ENCODE assay signal across 22 mouse cellular contexts in genomic region chr9:43229398-43229895, GRCm38 (mm10). TPM values are rescaled to one million over a fixed set of nuclear protein-coding genes. Genes with fewer than 3 reads are reported as not detected.
DNase-seq lines count a peak whose midpoint lies in the region; ATAC-seq and TF ChIP-seq lines count a peak whose summit lies in the region.
"Had no signal": no experiment of that assay in that cellular context is flagged by ENCODE, and none has a peak within 500 bp of the region (broad histone marks: within the 10 kb centered on the region; RNA-seq: fewer than 3 reads in every experiment).

No protein-coding gene starts in this region.

- H3K36me3 ChIP-seq in liver, adult 2 months (ENCODE audit: control insufficient read depth, insufficient read depth, low read length) = peaks cover 34% of the 10 kb centered on the region
- H3K36me3 ChIP-seq in stomach, embryonic 16.5 days (ENCODE audit: control insufficient read depth, insufficient read depth, low read length) = no peaks in the 10 kb centered on the region
- H3K36me3 ChIP-seq in stomach, postnatal 0 days (ENCODE audit: control insufficient read depth, insufficient read depth, low read length) = no peaks in the 10 kb centered on the region
- peaks cover 1% of the 10 kb centered on the region; the same call in 1 of the 2 replicates for H3K36me3 ChIP-seq in small intestine, adult 2 months (ENCODE audit: control insufficient read depth, insufficient read depth, low read length)
- H3K36me3 ChIP-seq: hindbrain, embryonic 13.5 days had no signal

- peak overlapping the region; percentile 89 for H3K27ac ChIP-seq in liver, adult 2 months (replicated peaks; ENCODE audit: insufficient read depth, low read depth, low read length)
- peak overlapping the region; percentile 7; the same call in 1 of the 2 replicates for H3K27ac ChIP-seq in stomach, embryonic 16.5 days (ENCODE audit: low read length)
- H3K27ac ChIP-seq in stomach, postnatal 0 days (replicated peaks) = no peak overlapping the region
- H3K27ac ChIP-seq in small intestine, adult 2 months (ENCODE audit: insufficient read depth, low read depth, low read length) = 0 out of 2 replicates have a peak overlapping the region, but pooled peaks have one; percentile 0
- H3K27ac ChIP-seq: embryonic facial prominence, embryonic 13.5 days; hindbrain, embryonic 13.5 days had no signal

- peaks cover 71% of the 10 kb centered on the region for H3K4me1 ChIP-seq in liver, adult 2 months (ENCODE audit: control insufficient read depth, insufficient read depth, low read length)
- H3K4me1 ChIP-seq in stomach, embryonic 16.5 days (ENCODE audit: control insufficient read depth, insufficient read depth, low read length) = peaks cover 65% of the 10 kb centered on the region
- H3K4me1 ChIP-seq in stomach, postnatal 0 days (replicated peaks; ENCODE audit: control insufficient read depth, insufficient read depth) = peaks cover 16% of the 10 kb centered on the region; the same call in 1 of the 2 replicates
- H3K4me1 ChIP-seq in small intestine, adult 2 months (ENCODE audit: control insufficient read depth, insufficient read depth, insufficient read length, low read length) = peaks cover 54% of the 10 kb centered on the region

- H3K27me3 ChIP-seq in liver, adult 2 months (ENCODE audit: control insufficient read depth, insufficient read depth, low read length) = no peaks in the 10 kb centered on the region
- H3K27me3 ChIP-seq in stomach, embryonic 16.5 days (ENCODE audit: control insufficient read depth, insufficient read depth, low read length) = no peaks in the 10 kb centered on the region
- no peaks in the 10 kb centered on the region for H3K27me3 ChIP-seq in stomach, postnatal 0 days (ENCODE audit: control insufficient read depth, insufficient read depth, low read length)
- no peaks in the 10 kb centered on the region for H3K27me3 ChIP-seq in small intestine, adult 2 months (ENCODE audit: control insufficient read depth, insufficient read depth, low read length)
- H3K27me3 ChIP-seq: embryonic facial prominence, embryonic 13.5 days; hindbrain, embryonic 13.5 days; Patski had no signal

- WGBS in liver, adult 2 months = 64% methylated on average over 10 of the region's 10 CpGs
- WGBS in stomach, embryonic 16.5 days = 91% methylated on average over 10 of the region's 10 CpGs
- 93% methylated on average over 10 of the region's 10 CpGs for WGBS in stomach, postnatal 0 days
- WGBS in small intestine, adult 2 months = 84% methylated on average over 10 of the region's 10 CpGs

- H3K4me3 ChIP-seq in liver, adult 2 months (ENCODE audit: insufficient read depth, low read depth, low read length) = no peak overlapping the region
- no peak overlapping the region for H3K4me3 ChIP-seq in stomach, embryonic 16.5 days (replicated peaks; ENCODE audit: low read length)
- no peak overlapping the region for H3K4me3 ChIP-seq in stomach, postnatal 0 days (ENCODE audit: low read depth, low read length)
- no peak overlapping the region for H3K4me3 ChIP-seq in small intestine, adult 2 months (ENCODE audit: low read depth, low read length)
- H3K4me3 ChIP-seq: embryonic facial prominence, embryonic 13.5 days; heart, adult 2 months; hindbrain, embryonic 13.5 days had no signal

- no peaks in the 10 kb centered on the region for H3K9me3 ChIP-seq in stomach, embryonic 16.5 days (replicated peaks; ENCODE audit: control insufficient read depth, low read length)
- H3K9me3 ChIP-seq in stomach, postnatal 0 days (ENCODE audit: control insufficient read depth, low read length) = no peaks in the 10 kb centered on the region
- H3K9me3 ChIP-seq: embryonic facial prominence, embryonic 13.5 days; hindbrain, embryonic 13.5 days had no signal

- peak overlapping the region; percentile 25; the same call in 1 of the 2 replicates for H3K9ac ChIP-seq in liver, adult 2 months (ENCODE audit: low read depth, low read length)
- H3K9ac ChIP-seq in stomach, embryonic 16.5 days (ENCODE audit: low read length) = no peak overlapping the region
- H3K9ac ChIP-seq in stomach, postnatal 0 days (ENCODE audit: low read length) = no peak overlapping the region
- H3K9ac ChIP-seq: embryonic facial prominence, embryonic 13.5 days; hindbrain, embryonic 13.5 days had no signal

- peaks cover 22% of the 10 kb centered on the region; the same call in 1 of the 2 replicates for H3K79me2 ChIP-seq in liver, adult 2 months (ENCODE audit: control insufficient read depth, insufficient read depth, low read length)

- TF ChIP-seq CTCF in liver, adult 2 months (IDR thresholded peaks at IDR 0.05; ENCODE audit: low read depth, low read length) = no peak
- no peak for TF ChIP-seq CTCF in stomach, postnatal 0 days (IDR thresholded peaks at IDR 0.05; ENCODE audit: low read depth)
- no peak for TF ChIP-seq CTCF in small intestine, adult 2 months (IDR thresholded peaks at IDR 0.05; ENCODE audit: extremely low read depth, insufficient read length, insufficient replicate concordance, low read depth, low read length)

- no peak for TF ChIP-seq POLR2A in liver, adult 2 months (IDR thresholded peaks at IDR 0.05; ENCODE audit: extremely low read depth, insufficient read depth, low read length)
- TF ChIP-seq POLR2A in small intestine, adult 2 months (IDR thresholded peaks at IDR 0.05; ENCODE audit: low read depth, low read length) = no peak

- ATAC-seq in stomach, embryonic 16.5 days (ENCODE audit: insufficient read depth, low FRiP score) = no peak
- no peak for ATAC-seq in stomach, postnatal 0 days (ENCODE audit: low FRiP score, low TSS enrichment)
- ATAC-seq: activated CD4-positive, CD25-positive, alpha-beta regulatory T cell, adult 4 months; forebrain, embryonic 14.5 days; Patski had no signal

- TF ChIP-seq EP300 in stomach, postnatal 0 days (optimal IDR thresholded peaks at IDR 0.05) = no peak

- DNase-seq in heart, adult 11 months = peak; percentile 90
- DNase-seq in heart, adult 8-10 months (ENCODE audit: low spot score) = no peak
- DNase-seq in liver, adult 2 months (ENCODE audit: extremely low read depth, low read depth, low spot score) = peak; percentile 59
- no peak for DNase-seq in liver
- DNase-seq in stomach, postnatal 0 days (ENCODE audit: low spot score) = no peak
- DNase-seq in lung, postnatal 4 days = no peak
- DNase-seq: adrenal gland, postnatal 14 days; cerebellum, adult 18-20 months; cerebellum, adult 9-11 months; cerebellum, postnatal 36 days; heart, adult 2 months; heart, postnatal 10 days had no signal

- H3K4me2 ChIP-seq in stomach, embryonic 16.5 days (ENCODE audit: low read depth, low read length) = no peak overlapping the region
- no peak overlapping the region for H3K4me2 ChIP-seq in stomach, postnatal 0 days (replicated peaks; ENCODE audit: low read depth)
- H3K4me2 ChIP-seq: embryonic facial prominence, embryonic 13.5 days; hindbrain, embryonic 13.5 days had no signal

RNA-seq across cellular contexts. Expression of gene Oaf, which starts 10.3 kb away (rescaled TPM):
- total RNA-seq in heart, adult 8-10 months (2022) = 10 to 100 TPM in 1 of 4 experiments, 1 to 10 TPM in 3; 8.9 to 10.2 (median 9.0) TPM
- 237 and 289 TPM in 2 replicates for total RNA-seq in liver, adult 2 months (2014; rRNA removed)
- 243 and 326 TPM in 2 replicates for polyA plus RNA-seq in liver, adult 2 months (2012; rRNA removed)
- polyA plus RNA-seq in stomach, embryonic 16.5 days (2015; fragmentation: Nextera tagmentation; extraction: Ambion mirVana) = 31.4 and 36.2 TPM in 2 replicates
- polyA plus RNA-seq in stomach, postnatal 0 days (2015; fragmentation: Nextera tagmentation; extraction: Ambion mirVana) = 30.9 and 31.9 TPM in 2 replicates
- polyA plus RNA-seq in small intestine, adult 2 months (2012; rRNA removed) = 21.4 and 35.7 TPM in 2 replicates
- total RNA-seq: CH12.LX had no signal

RNA-seq across cellular contexts. Expression of gene Pou2f3, which starts 19.3 kb away (rescaled TPM):
- not detected for total RNA-seq in heart, adult 8-10 months (2022)
- total RNA-seq in liver, adult 2 months (2014; rRNA removed) = not detected in 2 replicates
- not detected in 2 replicates for polyA plus RNA-seq in liver, adult 2 months (2012; rRNA removed)
- polyA plus RNA-seq in stomach, embryonic 16.5 days (2015; fragmentation: Nextera tagmentation; extraction: Ambion mirVana) = 0.97 and 0.98 TPM in 2 replicates
- polyA plus RNA-seq in stomach, postnatal 0 days (2015; fragmentation: Nextera tagmentation; extraction: Ambion mirVana) = 1.7 and 2.5 TPM in 2 replicates
- 0.55 and 1.2 TPM in 2 replicates for polyA plus RNA-seq in small intestine, adult 2 months (2012; rRNA removed)
- total RNA-seq: adrenal gland, postnatal 14 days; gastrocnemius, adult 8-10 months; heart, adult 2 months; hematopoietic stem cell, adult 5-6 weeks had no signal
- polyA plus RNA-seq: activated CD4-positive, CD25-positive, alpha-beta regulatory T cell, adult 4 months; forebrain, embryonic 14.5 days; hindbrain, embryonic 13.5 days had no signal

Comparison
In these comparisons a context has a peak if more than half of its experiments do, and no peak if none do; other contexts are left out.
1. DNase-seq: peak in heart, adult 11 months (single experiment) and liver, adult 2 months (single experiment); none in heart, adult 8-10 months (single experiment), liver (single experiment), stomach, postnatal 0 days (single experiment) and lung, postnatal 4 days (0 of 2).